Mouse (Mus musculus): ENCODE results near the gene Ampd3.

The Ampd3 gene

DNA sequence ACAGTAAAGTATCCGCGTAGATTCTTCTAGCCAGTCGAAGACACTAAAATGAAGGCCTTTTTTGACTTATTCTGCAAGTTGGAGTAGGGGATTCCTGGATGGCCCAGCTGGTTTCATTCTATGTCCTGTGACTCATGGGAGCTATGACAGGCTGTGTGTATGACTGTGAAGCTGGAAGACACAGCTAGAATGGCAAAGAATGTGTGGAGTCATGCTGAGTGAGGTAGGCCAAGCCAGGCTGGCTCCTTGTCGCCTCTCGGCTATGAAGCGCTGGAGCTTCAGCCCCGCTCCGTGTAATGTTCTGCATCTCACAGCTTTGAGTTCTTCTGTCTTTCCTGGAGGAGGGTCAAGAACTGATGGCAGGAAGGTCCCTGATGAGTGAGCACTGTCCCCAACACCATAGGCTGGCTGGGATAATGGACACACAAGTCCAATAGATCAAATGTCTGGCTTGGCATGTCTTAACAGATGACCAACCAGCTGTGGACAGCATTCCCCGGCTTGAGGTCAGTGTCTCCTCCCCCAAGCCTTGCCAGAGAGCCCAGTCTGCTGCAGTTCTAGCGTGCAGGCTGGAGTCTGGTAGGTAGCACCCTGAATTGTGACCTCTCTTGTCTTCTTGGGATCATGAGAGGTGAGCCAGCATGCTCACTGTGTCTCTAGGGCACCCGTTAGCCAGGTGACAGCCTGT lies 29.9 kb downstream of the Ampd3 start:
- no peak for DNase-seq (ENCODE audit: low spot score in 2 of 2)

- DNase-seq (ENCODE audit: low spot score in 2 of 2): peak; percentile 79
Observed at GRCm38 (mm10) chr7:110801028-110801427, 33.0 kb downstream of the Ampd3 start.

GRCm38 (mm10) chr7:110803131-110803530 lies 35.1 kb downstream of the Ampd3 start:
- DNase-seq (ENCODE audit: low spot score in 2 of 2): no peak

GRCm38 (mm10) chr7:110804266-110804665 lies 36.3 kb downstream of the Ampd3 start:
- DNase-seq (ENCODE audit: low spot score in 2 of 2): no peak

DNA sequence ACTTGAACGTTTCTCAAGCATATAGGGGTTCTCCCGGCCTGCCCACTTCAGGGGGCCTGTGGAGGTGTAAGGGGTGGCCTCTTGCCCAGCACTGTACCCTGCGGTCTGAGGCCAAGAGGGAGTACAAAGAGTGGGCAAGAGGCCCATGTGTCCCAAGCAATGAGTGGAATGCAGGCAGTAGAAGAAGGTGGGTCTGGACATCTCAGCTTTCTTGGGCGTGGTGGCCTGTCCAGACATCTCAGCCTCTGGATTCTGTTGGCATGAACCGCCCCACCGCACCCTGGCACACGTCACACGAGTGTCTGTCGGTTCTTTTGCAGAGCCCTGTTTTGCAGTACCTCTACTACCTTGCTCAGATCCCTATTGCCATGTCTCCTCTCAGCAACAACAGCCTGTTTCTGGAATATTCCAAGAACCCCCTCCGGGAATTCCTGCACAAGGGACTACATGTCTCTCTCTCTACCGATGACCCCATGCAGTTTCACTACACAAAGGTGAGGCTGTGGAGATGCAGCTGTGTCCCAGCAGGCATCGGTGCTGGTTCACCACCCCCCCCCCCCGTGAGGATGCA lies 39.5 kb downstream of the Ampd3 start:
- no peak for DNase-seq (ENCODE audit: low spot score in 2 of 2)

GRCm38 (mm10) chr7:110808962-110809361 lies 41.0 kb downstream of the Ampd3 start:
- no peak for DNase-seq (ENCODE audit: low spot score in 2 of 2)

DNA sequence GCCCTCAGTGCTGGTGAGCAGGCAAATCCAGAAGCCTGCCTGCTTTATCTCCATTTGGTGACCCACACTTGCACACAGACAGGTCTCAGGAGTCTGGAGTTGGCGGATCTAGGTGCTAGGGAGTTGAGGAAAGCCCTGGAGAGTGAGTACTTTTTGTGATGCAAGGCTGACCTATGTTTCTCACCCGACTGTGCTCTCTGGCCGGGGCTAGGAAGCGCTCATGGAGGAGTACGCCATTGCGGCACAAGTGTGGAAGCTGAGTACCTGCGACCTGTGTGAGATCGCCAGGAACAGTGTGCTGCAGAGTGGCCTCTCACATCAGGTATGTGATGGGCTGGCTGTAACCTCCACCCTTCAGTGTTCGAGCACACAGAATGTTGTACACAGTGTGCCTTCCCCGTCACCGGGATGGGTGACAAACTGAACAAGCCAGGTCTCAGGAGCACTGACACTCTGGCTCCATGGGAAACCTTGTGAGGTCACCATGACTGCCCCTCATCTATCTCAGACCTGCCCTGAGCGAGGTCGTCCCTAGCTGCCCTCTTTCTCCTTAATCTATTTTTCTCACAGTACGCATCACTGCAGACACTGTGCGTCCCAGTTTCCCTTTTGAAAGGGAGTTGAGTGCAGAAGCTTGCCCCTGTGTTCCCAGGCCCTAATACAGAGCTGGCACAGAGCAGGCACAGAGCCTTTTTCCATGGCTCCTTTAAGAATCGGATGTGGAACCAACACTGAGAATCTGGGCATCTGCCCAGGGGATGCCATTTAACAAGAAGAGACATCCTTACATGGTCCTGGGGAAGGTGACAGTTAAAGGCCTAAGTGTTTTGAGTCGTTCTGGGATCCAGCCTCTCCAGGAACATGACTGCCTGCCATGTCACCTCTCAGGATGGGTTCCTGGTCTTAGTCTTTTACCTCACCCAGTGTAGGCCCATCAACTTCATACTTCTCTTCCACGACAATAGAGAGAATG lies 41.9 kb downstream of the Ampd3 start:
- no peak for DNase-seq (ENCODE audit: low spot score in 2 of 2)

- no peak for DNase-seq (ENCODE audit: low spot score in 2 of 2)
Observed at GRCm38 (mm10) chr7:110810995-110811394, 43.0 kb downstream of the Ampd3 start.

- no peak for DNase-seq (ENCODE audit: low spot score in 2 of 2)
Observed at GRCm38 (mm10) chr7:110811529-110811928, 43.5 kb downstream of the Ampd3 start.

- DNase-seq (ENCODE audit: low spot score in 2 of 2): no peak
Observed at GRCm38 (mm10) chr7:110813983-110814382, 46.0 kb downstream of the Ampd3 start.

- no peak for DNase-seq (ENCODE audit: low spot score in 2 of 2)
Observed at GRCm38 (mm10) chr7:110816037-110816436, 48.0 kb downstream of the Ampd3 start.

GRCm38 (mm10) chr7:110818206-110818605 lies 50.2 kb downstream of the Ampd3 start:
- DNase-seq (ENCODE audit: low spot score in 2 of 2): peak in 1 of 2 experiments; percentile 45

- DNase-seq (ENCODE audit: low spot score in 2 of 2): no peak
Observed at GRCm38 (mm10) chr7:110818787-110819350, 50.9 kb downstream of the Ampd3 start.

DNA sequence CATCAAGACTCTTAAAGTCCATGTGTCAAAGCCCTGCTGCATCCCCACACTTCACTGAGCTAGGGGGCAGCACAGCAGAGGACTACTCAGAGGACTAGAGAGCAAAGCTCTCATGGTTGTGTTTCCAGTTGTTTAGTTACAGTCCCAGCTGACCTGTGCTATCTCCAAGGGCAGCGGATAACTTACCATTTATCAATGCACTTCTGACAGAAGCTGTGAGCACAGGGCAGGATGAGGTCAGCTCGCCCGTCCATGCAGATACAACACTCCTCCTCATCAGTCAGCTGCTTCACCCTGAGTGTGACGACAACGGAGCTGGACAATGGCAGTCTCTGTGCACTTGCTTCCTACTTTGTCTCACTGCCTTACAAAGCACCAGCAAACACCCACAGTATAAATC lies 53.1 kb downstream of the Ampd3 start:
- DNase-seq (ENCODE audit: low spot score in 2 of 2): no peak

- DNase-seq (ENCODE audit: low spot score in 2 of 2): no peak
Observed at GRCm38 (mm10) chr7:110821653-110822052, 53.6 kb downstream of the Ampd3 start.

GRCm38 (mm10) chr7:110822055-110822454 lies 54.0 kb downstream of the Ampd3 start:
- DNase-seq (ENCODE audit: low spot score in 2 of 2): no peak

DNA sequence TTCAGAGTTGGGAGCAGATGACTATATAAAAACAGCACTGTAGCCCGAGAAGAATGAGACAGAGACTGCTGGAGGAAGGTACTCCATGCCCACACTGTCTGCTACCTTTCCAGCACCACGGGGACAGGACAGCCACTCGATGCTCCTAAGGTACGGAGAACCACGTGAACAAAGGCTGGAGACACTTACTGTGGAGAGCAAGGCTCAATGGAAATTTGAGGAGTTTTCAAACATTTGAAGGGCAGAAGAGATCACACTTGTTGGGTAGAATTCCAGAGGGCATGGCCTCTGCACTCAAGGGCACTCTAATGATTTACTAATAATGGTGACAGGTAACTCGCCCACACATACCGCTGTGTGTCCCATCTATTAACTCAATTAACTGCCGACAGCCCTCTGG lies 55.1 kb downstream of the Ampd3 start:
- DNase-seq (ENCODE audit: low spot score in 2 of 2): no peak

DNA sequence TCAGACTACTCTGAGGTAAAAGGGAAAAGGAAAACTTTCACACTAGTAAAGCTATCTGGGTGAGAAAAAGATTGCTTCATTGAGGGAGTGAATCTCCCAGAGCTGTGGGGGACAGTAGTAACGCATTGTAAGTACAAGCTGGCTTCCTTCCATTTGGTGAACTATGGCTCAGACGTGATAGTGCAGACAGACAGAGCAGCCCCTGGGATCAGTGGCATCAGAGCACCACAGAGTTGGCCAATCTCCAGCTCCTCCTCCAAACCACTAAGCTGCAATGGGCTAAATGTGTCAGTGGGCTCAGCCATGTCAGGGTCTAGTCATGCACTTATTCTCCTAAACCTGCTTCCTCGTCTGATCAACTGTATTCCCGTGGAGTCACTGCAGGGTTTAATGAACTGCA lies 55.6 kb downstream of the Ampd3 start:
- no peak for DNase-seq (ENCODE audit: low spot score in 2 of 2)

DNA sequence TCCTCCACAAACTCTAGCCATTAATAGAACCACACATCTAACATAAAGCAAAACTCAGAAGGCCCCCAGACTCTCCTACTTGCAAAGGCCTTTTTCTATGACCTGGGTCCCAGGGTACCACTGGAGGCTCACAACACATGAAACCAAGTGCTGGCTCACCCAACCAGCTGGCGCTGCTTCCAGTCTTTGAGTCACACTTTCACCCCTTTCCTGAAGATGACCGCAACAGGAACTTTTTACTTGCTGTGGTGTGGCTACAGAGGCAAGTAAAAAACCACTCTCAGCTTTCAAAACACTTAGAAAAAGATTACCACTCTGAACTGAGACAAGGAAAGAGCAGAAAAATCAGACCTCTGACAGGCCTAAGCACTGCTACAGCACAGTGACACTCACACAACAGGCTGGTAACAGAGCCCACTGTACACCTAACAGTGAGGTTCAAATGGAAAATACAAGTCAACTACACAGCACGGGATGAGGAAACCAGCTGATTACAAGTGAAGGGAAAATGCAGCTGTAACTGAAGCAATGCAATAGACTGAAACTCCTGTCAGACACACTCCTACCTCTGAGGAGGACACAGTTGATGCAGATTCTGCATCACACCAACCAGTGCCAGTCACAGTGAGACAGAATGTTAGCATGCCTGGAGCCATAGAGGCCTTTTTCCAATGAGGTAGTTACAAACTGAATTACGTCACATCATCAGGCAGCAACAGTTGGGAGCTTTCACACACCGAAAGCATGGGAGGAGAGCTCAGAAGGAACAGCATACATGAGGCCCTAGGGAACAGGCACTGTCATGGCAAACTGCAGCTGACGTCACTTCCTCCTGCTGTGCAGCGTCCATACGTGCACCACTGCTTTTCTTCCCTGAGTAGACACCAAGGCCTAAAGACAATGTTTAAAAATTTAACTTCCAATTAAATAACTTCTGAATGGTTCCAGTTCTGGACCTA lies 56.3 kb downstream of the Ampd3 start:
- no peak for DNase-seq (ENCODE audit: low spot score in 2 of 2)

- DNase-seq (ENCODE audit: low spot score in 2 of 2): no peak
Observed at GRCm38 (mm10) chr7:110833024-110833423, 65.0 kb downstream of the Ampd3 start.

- DNase-seq (ENCODE audit: low spot score in 2 of 2): no peak
Observed at GRCm38 (mm10) chr7:110834018-110834417, 66.0 kb downstream of the Ampd3 start.

Data from urinary bladder, postnatal 36 days (tissue).